Mouse (Mus musculus) MEL (cell line): ENCODE data around the gene 1700092M07Rik. TPM values are rescaled to one million over a fixed set of nuclear protein-coding genes. Genes with fewer than 3 reads are reported as not detected.

Experiments used
- DNase-seq: peaks from one replicate; pipeline ENCODE4 v3.0.0; 2011; ENCODE audit warnings: low read depth, low spot score
- H3K27ac ChIP-seq: 2 replicates; pipeline ENCODE4 v1.5.1; 2012; ENCODE audit warnings: low read depth, mild to moderate bottlenecking, control low read depth, low read length, moderate library complexity; ENCODE audit not compliant: control insufficient read depth
- H3K27me3 ChIP-seq, 2 experiments: fragments of 150-350 bp in 1 of 2; sonication (generic) in 1 of 2; 2 replicates each; pipeline ENCODE4 v1.6.1; 2012; ENCODE audit warnings: low read length in 2 of 2, mild to moderate bottlenecking in 2 of 2, improper control_type of control experiment in 1 of 2, moderate library complexity in 1 of 2; ENCODE audit not compliant: insufficient read depth in 2 of 2, control insufficient read depth in 1 of 2
- H3K36me3 ChIP-seq, 2 experiments: 2 replicates each; pipeline ENCODE4 v1.6.1; 2012 to 2014; ENCODE audit warnings: low read length in 2 of 2, improper control_type of control experiment in 1 of 2, inconsistent platforms in 1 of 2, mild to moderate bottlenecking in 1 of 2; ENCODE audit not compliant: insufficient read depth in 2 of 2, control insufficient read depth in 1 of 2
- H3K4me1 ChIP-seq, 2 experiments: fragments of 150-350 bp in 1 of 2; sonication (generic) in 1 of 2; 2 replicates each; pipeline ENCODE4 v1.6.1; 2012; ENCODE audit warnings: low read length in 2 of 2, improper control_type of control experiment in 1 of 2, mild to moderate bottlenecking in 1 of 2; ENCODE audit not compliant: insufficient read depth in 2 of 2, control insufficient read depth in 1 of 2
- H3K4me3 ChIP-seq, 2 experiments: fragments of 150-350 bp in 1 of 2; sonication (generic) in 1 of 2; 2 replicates each; pipeline ENCODE4 v1.5.1; 2012; ENCODE audit warnings: low read depth in 2 of 2, low read length in 2 of 2, mild to moderate bottlenecking in 2 of 2, moderate library complexity in 2 of 2, control low read depth in 1 of 2, improper control_type of control experiment in 1 of 2; ENCODE audit not compliant: control insufficient read depth in 1 of 2, insufficient read depth in 1 of 2
- H3K79me2 ChIP-seq: 2 replicates; pipeline ENCODE4 v1.6.1; 2012; ENCODE audit warnings: mild to moderate bottlenecking, low read length, moderate library complexity; ENCODE audit not compliant: control insufficient read depth, poor library complexity, insufficient read depth
- H3K9ac ChIP-seq: 2 replicates; pipeline ENCODE4 v1.6.1; 2012; ENCODE audit warnings: low read depth, mild to moderate bottlenecking, control low read depth, low read length, moderate library complexity; ENCODE audit not compliant: control insufficient read depth, poor library complexity, severe bottlenecking
- H3K9me3 ChIP-seq: fragments of 150-350 bp; sonication (generic); replicated peaks from 2 replicates; pipeline ENCODE4 v1.6.1; 2012; ENCODE audit warnings: mild to moderate bottlenecking, low read length, improper control_type of control experiment, moderate library complexity; ENCODE audit not compliant: insufficient read depth
- BHLHE40 ChIP-seq: IDR thresholded peaks from 2 replicates; pipeline ENCODE4 v1.6.1; 2012; ENCODE audit warnings: low read depth, mild to moderate bottlenecking, inconsistent platforms, low read length, improper control_type of control experiment, borderline replicate concordance
- CHD1 ChIP-seq: IDR thresholded peaks from 2 replicates; pipeline ENCODE4 v1.6.1; 2012; ENCODE audit warnings: low read depth, mild to moderate bottlenecking, inconsistent platforms, low read length, improper control_type of control experiment
- CHD2 ChIP-seq: IDR thresholded peaks from 2 replicates; pipeline ENCODE4 v1.6.1; 2011; ENCODE audit warnings: low read length, improper control_type of control experiment
- E2F4 ChIP-seq: IDR thresholded peaks from 2 replicates; pipeline ENCODE4 v1.6.1; 2011; ENCODE audit warnings: low read depth, low read length, improper control_type of control experiment, borderline replicate concordance
- ELF1 ChIP-seq: IDR thresholded peaks from 2 replicates; pipeline ENCODE4 v1.6.1; 2014; ENCODE audit warnings: low read depth, mild to moderate bottlenecking, inconsistent platforms, low read length, improper control_type of control experiment, moderate library complexity
- ETS1 ChIP-seq: IDR thresholded peaks from 2 replicates; pipeline ENCODE4 v1.6.1; 2012; ENCODE audit warnings: low read depth, mild to moderate bottlenecking, inconsistent platforms, low read length, improper control_type of control experiment, moderate library complexity
- GABPA ChIP-seq: IDR thresholded peaks from 2 replicates; pipeline ENCODE4 v1.6.1; 2012; ENCODE audit warnings: low read depth, mild to moderate bottlenecking, inconsistent platforms, low read length, improper control_type of control experiment, moderate library complexity
- HCFC1 ChIP-seq: IDR thresholded peaks from 2 replicates; pipeline ENCODE4 v1.6.1; 2012; ENCODE audit warnings: low read depth, mild to moderate bottlenecking, inconsistent platforms, low read length, improper control_type of control experiment, moderate library complexity
- JUND ChIP-seq: IDR thresholded peaks from 2 replicates; pipeline ENCODE4 v1.6.1; 2011; ENCODE audit warnings: low read depth, mild to moderate bottlenecking, improper control_type of control experiment, low read length
- KAT2A ChIP-seq: conservative IDR thresholded peaks from 2 replicates; pipeline ENCODE4 v1.6.1; 2012; ENCODE audit warnings: low read depth, low read length, improper control_type of control experiment, inconsistent platforms
- MAX ChIP-seq: IDR thresholded peaks from 2 replicates; pipeline ENCODE4 v1.6.1; 2011; ENCODE audit warnings: low read length, improper control_type of control experiment
- MAZ ChIP-seq: IDR thresholded peaks from 2 replicates; pipeline ENCODE4 v1.6.1; 2012; ENCODE audit warnings: low read depth, mild to moderate bottlenecking, inconsistent platforms, low read length, improper control_type of control experiment
- MXI1 ChIP-seq: IDR thresholded peaks from 2 replicates; pipeline ENCODE4 v1.6.1; 2011; ENCODE audit warnings: mild to moderate bottlenecking, low read depth, low read length, improper control_type of control experiment
- MYB ChIP-seq: IDR thresholded peaks from 2 replicates; pipeline ENCODE4 v1.6.1; 2011; ENCODE audit warnings: mild to moderate bottlenecking, low read depth, low read length, improper control_type of control experiment
- MYC ChIP-seq: IDR thresholded peaks from 2 replicates; pipeline ENCODE4 v1.6.1; 2011; ENCODE audit warnings: low read depth, mild to moderate bottlenecking, low read length, improper control_type of control experiment, moderate library complexity
- NRF1 ChIP-seq: IDR thresholded peaks from 2 replicates; pipeline ENCODE4 v1.6.1; 2014; ENCODE audit warnings: low read depth, mild to moderate bottlenecking, inconsistent platforms, low read length, improper control_type of control experiment, moderate library complexity; ENCODE audit not compliant: poor library complexity, insufficient read depth, severe bottlenecking
- POLR2A ChIP-seq, 2 experiments: IDR thresholded peaks; 2 replicates each; pipeline ENCODE4 v1.6.1; 2011 to 2012; ENCODE audit warnings: low read length in 2 of 2, mild to moderate bottlenecking in 2 of 2, control low read depth in 1 of 2, improper control_type of control experiment in 1 of 2, low read depth in 1 of 2, moderate library complexity in 1 of 2; ENCODE audit not compliant: control insufficient read depth in 1 of 2, insufficient read depth in 1 of 2, poor library complexity in 1 of 2
- POLR2AphosphoS2 ChIP-seq: IDR thresholded peaks from 2 replicates; pipeline ENCODE4 v1.6.1; 2011; ENCODE audit warnings: low read length, improper control_type of control experiment
- POLR2AphosphoS5 ChIP-seq: IDR thresholded peaks from 2 replicates; pipeline ENCODE4 v1.6.1; 2012; ENCODE audit warnings: low read depth, borderline replicate concordance, mild to moderate bottlenecking, inconsistent platforms, low read length, moderate library complexity, mixed read lengths
- RCOR1 ChIP-seq: IDR thresholded peaks from 2 replicates; pipeline ENCODE4 v1.6.1; 2012; ENCODE audit warnings: low read depth, mild to moderate bottlenecking, inconsistent platforms, low read length, improper control_type of control experiment
- SIN3A ChIP-seq: IDR thresholded peaks from 2 replicates; pipeline ENCODE4 v1.6.1; 2012; ENCODE audit warnings: low read length, improper control_type of control experiment, inconsistent platforms
- SMC3 ChIP-seq: IDR thresholded peaks from 2 replicates; pipeline ENCODE4 v1.6.1; 2011; ENCODE audit warnings: low read depth, low read length, improper control_type of control experiment
- TBP ChIP-seq: IDR thresholded peaks from 2 replicates; pipeline ENCODE4 v1.8.0; 2011; ENCODE audit warnings: low read depth, low read length, improper control_type of control experiment
- TCF12 ChIP-seq: IDR thresholded peaks from 2 replicates; pipeline ENCODE4 v1.6.1; 2014; ENCODE audit warnings: low read depth, mild to moderate bottlenecking, inconsistent platforms, low read length, improper control_type of control experiment, moderate library complexity
- UBTF ChIP-seq: IDR thresholded peaks from 2 replicates; pipeline ENCODE4 v1.6.1; 2012; ENCODE audit warnings: low read depth, mild to moderate bottlenecking, inconsistent platforms, low read length, improper control_type of control experiment, moderate library complexity, borderline replicate concordance; ENCODE audit not compliant: insufficient read depth
- USF1 ChIP-seq: IDR thresholded peaks from 2 replicates; pipeline ENCODE4 v1.6.1; 2014; ENCODE audit warnings: low read depth, mild to moderate bottlenecking, inconsistent platforms, low read length, improper control_type of control experiment, moderate library complexity
- USF2 ChIP-seq, 2 experiments: IDR thresholded peaks; 2 replicates each; pipeline ENCODE4 v1.6.1; 2011 to 2012; ENCODE audit warnings: improper control_type of control experiment in 2 of 2, low read length in 2 of 2, borderline replicate concordance in 1 of 2, inconsistent platforms in 1 of 2, low read depth in 1 of 2, mild to moderate bottlenecking in 1 of 2; ENCODE audit not compliant: insufficient read depth in 1 of 2
- ZKSCAN1 ChIP-seq: IDR thresholded peaks from 2 replicates; pipeline ENCODE4 v1.6.1; 2012; ENCODE audit warnings: low read depth, mild to moderate bottlenecking, inconsistent platforms, low read length, improper control_type of control experiment, moderate library complexity
- ZMIZ1 ChIP-seq: IDR thresholded peaks from 2 replicates; pipeline ENCODE4 v1.6.1; 2012; ENCODE audit warnings: low read depth, mild to moderate bottlenecking, inconsistent platforms, low read length, improper control_type of control experiment, moderate library complexity
- ZNF384 ChIP-seq: IDR thresholded peaks from 2 replicates; pipeline ENCODE4 v1.6.1; 2012; ENCODE audit warnings: low read depth, mild to moderate bottlenecking, inconsistent platforms, low read length, improper control_type of control experiment
- polyA plus RNA-seq, 2 experiments: library from polyadenylated mRNA; stranded (reverse) in 1 of 2; unstranded in 1 of 2; fragments of >175 nt in 1 of 2; fragments of >200 nt in 1 of 2; gene quantifications; 2 replicates each; pipeline versions ENCODE4 v1.2.1 to v1.2.4; 2012; ENCODE audit warnings: low replicate concordance in 2 of 2, low read depth in 1 of 2; ENCODE audit not compliant: insufficient read length in 2 of 2, insufficient read depth in 1 of 2, missing spikeins in 1 of 2
- total RNA-seq: library from RNA; depleted of rRNA; stranded (reverse); fragments of 300-350 nt; gene quantifications from 2 replicates; pipeline ENCODE4 v1.2.3, GENCODE M21; 2012

Gene 1700092M07Rik
- total and polyA plus RNA-seq, 3 experiments, result 3.3 to 4.3 TPM; not detected in 1

DNA sequence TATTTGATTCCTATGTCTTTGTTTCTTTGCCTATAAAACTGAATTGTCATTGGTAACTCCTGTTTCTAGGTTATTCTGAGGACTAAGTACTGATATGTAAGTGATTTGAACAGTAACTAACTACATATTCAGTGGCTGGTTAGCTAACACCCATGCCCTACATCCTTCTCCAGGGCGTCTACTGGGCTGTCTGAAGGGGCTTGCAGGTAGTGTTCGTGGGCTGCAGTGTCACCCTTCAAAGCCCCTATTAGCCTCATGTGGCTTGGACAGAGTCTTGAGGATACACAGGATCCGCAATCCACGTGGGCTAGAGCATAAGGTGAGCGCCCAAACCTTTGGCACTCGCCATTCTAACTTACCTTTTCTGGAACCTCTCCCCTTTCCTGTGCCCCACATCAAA, 872 bp upstream of the 1700092M07Rik start:
- Histone ChIP-seq H3K9ac (no peak overlapping the region), H3K79me2 (peaks cover 29% of the 10 kb centered on the region), H3K9me3 (no peaks in the 10 kb centered on the region), H3K36me3 (peaks cover 16 to 17% of the 10 kb centered on the region in 2 experiments), H3K4me1 (peaks cover 8 to 13% of the 10 kb centered on the region in 2 experiments), H3K4me3 (no peak overlapping the region), H3K27me3 (no peaks in the 10 kb centered on the region)
- no peak for TF ChIP-seq KAT2A
- no peak for TF ChIP-seq BHLHE40
- no peak for TF ChIP-seq MXI1
- no peak for TF ChIP-seq CHD1
- TF ChIP-seq USF2 (IDR thresholded peaks at IDR 0.05; ENCODE audit: borderline replicate concordance in 1 of 2, insufficient read depth in 1 of 2, low read depth in 1 of 2, low read length in 2 of 2), result no peak
- TF ChIP-seq ZMIZ1, result no peak
- no peak for TF ChIP-seq MAX
- no peak for TF ChIP-seq GABPA
- TF ChIP-seq UBTF, result no peak
- TF ChIP-seq MYC, result no peak
- TF ChIP-seq POLR2AphosphoS2, result no peak
- TF ChIP-seq MAZ, result no peak
- no peak for TF ChIP-seq POLR2AphosphoS5
- no peak for TF ChIP-seq USF1
- TF ChIP-seq SMC3, result no peak
- TF ChIP-seq, all 39 proteins: peak for 0
- DNase-seq, result no peak
- H3K27ac ChIP-seq, result no peak overlapping the region

GRCm38 (mm10) chr19:8741243-8741869, 838 bp downstream of the 1700092M07Rik start, which contains the start of gene Stx5a:
Gene Stx5a, plus strand, starts transcription at chr19:8741413.
- H3K27me3 ChIP-seq, result no peaks in the 10 kb centered on the region
- peak within 1 kb of the TSS; percentile 82 to 87 for H3K4me3 ChIP-seq
- peaks cover 5 to 7% of the 10 kb centered on the region in 2 experiments for H3K4me1 ChIP-seq
- H3K36me3 ChIP-seq, result peaks cover 11 to 21% of the 10 kb centered on the region in 2 experiments
- peak within 1 kb of the TSS; percentile 84 for H3K9ac ChIP-seq
- DNase-seq, result peak; percentile 99
- peak within 1 kb of the TSS; percentile 89 for H3K27ac ChIP-seq
- no peaks in the 10 kb centered on the region for H3K9me3 ChIP-seq
- peaks cover 22% of the 10 kb centered on the region for H3K79me2 ChIP-seq
- TF ChIP-seq POLR2A (IDR thresholded peaks at IDR 0.05; ENCODE audit: control insufficient read depth in 1 of 2, insufficient read depth in 1 of 2, low read depth in 1 of 2, low read length in 2 of 2, poor library complexity in 1 of 2), result peak; percentile 34 to 80; a peak in 3 of 4 replicates
- no peak for TF ChIP-seq MYB
- TF ChIP-seq E2F4, result no peak
- peak; percentile 88 for TF ChIP-seq ELF1
- peak; percentile 34; the same call in 1 of the 2 replicates for TF ChIP-seq RCOR1
- no peak for TF ChIP-seq BHLHE40
- peak; percentile 62 for TF ChIP-seq KAT2A
- no peak for TF ChIP-seq TCF12
- TF ChIP-seq MXI1, result peak; percentile 65
- TF ChIP-seq MAX, result 0 out of 2 replicates have a peak, but pooled peaks have one; percentile 50
- peak; percentile 52; the same call in 1 of the 2 replicates for TF ChIP-seq MYC
- TF ChIP-seq POLR2AphosphoS2, result peak; percentile 97
- 0 out of 2 replicates have a peak, but pooled peaks have one; percentile 24 for TF ChIP-seq ZNF384
- TF ChIP-seq CHD2, result peak; percentile 87
- peak; percentile 87 for TF ChIP-seq SIN3A
- TF ChIP-seq ETS1, result peak; percentile 25; the same call in 1 of the 2 replicates
- TF ChIP-seq JUND, result no peak
- TF ChIP-seq NRF1, result 0 out of 2 replicates have a peak, but pooled peaks have one; percentile 17
- no peak for TF ChIP-seq ZKSCAN1
- peak; percentile 65; the same call in 1 of the 2 replicates for TF ChIP-seq TBP
- peak; percentile 89 for TF ChIP-seq HCFC1
